Mouse (Mus musculus): Measurements from ENCODE around the gene Gsc.

DNA sequence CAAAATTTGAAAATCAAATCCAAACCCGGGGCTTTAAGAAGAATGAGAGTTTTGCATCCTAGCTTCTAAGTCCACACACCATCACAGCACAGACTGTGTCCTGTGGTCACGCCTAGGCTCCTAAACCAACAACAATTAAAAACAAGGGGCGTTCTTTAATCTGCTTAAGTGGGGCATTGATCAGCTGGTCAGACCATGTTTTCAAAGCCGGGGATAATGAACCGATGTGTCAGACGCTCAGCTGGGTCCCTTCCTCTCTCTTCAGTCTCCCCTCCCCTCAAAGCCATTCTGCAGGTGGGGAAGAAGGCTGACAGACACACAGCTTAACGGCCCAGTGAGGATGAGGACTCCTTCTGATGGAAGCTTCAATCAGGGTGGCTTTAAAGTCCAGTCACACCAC, 6.2 kb downstream of the Gsc start:
- no peak for TF ChIP-seq CTCF (IDR thresholded peaks at IDR 0.05; ENCODE audit: low read depth, low read length)
- TF ChIP-seq POLR2A (IDR thresholded peaks at IDR 0.05; ENCODE audit: extremely low read depth, insufficient read depth, low read length) = no peak
